Mouse (Mus musculus): ENCODE measurements around the gene Knstrn. TPM values are rescaled to one million over a fixed set of nuclear protein-coding genes. Genes with fewer than 3 reads are reported as not detected.
A peak's percentile ranks its signal among the peaks of the same experiment; 100 is the strongest.

Knstrn gene
- polyA plus RNA-seq, 1 experiment = 59.0 TPM

DNA sequence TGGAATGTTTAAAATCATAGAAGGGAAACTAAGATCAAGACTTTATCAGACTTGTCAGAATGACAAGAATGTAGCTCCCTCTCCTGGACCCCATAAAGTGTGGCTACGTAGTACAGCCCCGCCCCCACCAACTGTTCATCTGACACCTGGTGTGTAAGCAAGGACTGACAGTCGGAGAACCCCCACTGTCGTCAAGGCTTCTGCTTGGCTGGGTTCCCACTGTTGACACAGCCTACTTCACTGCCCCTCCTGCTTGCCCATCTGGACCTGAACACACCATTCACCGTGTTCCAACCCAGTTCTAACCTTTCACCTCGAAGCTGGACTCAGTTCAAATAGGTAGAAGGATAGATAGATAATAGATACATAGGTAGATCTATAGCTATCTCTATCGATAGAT is 32.4 kb downstream of the Knstrn start:
- TF ChIP-seq CTCF (IDR thresholded peaks at IDR 0.05; ENCODE audit: borderline replicate concordance, insufficient read depth, low read length) (no peak), POLR2A (IDR thresholded peaks at IDR 0.05; ENCODE audit: low read depth, low read length) (no peak)

DNA sequence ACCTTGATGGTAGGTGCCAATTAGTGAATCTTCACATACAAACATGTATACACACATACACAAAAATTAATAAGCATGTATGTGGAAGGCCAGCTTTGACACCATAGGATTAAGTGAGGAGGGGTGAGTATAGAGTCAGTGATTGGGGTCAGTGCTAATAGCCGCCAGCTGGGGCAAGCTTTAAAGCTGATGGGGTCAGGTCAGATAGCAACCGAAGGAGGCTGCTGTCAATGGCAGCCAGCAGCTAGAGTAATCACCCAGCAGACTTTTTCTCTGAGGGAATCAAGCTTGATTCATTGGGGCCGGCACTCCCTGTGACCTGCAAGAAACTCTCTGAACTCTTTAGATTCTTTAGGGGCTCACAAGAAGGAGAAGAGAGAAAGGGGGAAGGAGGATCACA is 38.0 kb downstream of the Knstrn start:
- H3K4me1 ChIP-seq (ENCODE audit: control insufficient read depth, insufficient read depth, low read length) = no peaks in the 10 kb centered on the region
- H3K4me3 ChIP-seq (ENCODE audit: insufficient read depth, low read length) = no peak overlapping the region
- TF ChIP-seq CTCF (IDR thresholded peaks at IDR 0.05; ENCODE audit: borderline replicate concordance, insufficient read depth, low read length) = no peak
- TF ChIP-seq POLR2A (IDR thresholded peaks at IDR 0.05; ENCODE audit: low read depth, low read length) = no peak
- no peak overlapping the region for H3K27ac ChIP-seq (ENCODE audit: insufficient read depth, low read length)

More for the DNA sequence above, 32.4 kb downstream of the Knstrn start:
- Histone ChIP-seq H3K4me3 (ENCODE audit: insufficient read depth, low read length) (no peak overlapping the region), H3K27ac (ENCODE audit: insufficient read depth, low read length) (no peak overlapping the region), H3K4me1 (ENCODE audit: control insufficient read depth, insufficient read depth, low read length) (peaks cover 3% of the 10 kb centered on the region; the same call in 1 of the 2 replicates)

DNA sequence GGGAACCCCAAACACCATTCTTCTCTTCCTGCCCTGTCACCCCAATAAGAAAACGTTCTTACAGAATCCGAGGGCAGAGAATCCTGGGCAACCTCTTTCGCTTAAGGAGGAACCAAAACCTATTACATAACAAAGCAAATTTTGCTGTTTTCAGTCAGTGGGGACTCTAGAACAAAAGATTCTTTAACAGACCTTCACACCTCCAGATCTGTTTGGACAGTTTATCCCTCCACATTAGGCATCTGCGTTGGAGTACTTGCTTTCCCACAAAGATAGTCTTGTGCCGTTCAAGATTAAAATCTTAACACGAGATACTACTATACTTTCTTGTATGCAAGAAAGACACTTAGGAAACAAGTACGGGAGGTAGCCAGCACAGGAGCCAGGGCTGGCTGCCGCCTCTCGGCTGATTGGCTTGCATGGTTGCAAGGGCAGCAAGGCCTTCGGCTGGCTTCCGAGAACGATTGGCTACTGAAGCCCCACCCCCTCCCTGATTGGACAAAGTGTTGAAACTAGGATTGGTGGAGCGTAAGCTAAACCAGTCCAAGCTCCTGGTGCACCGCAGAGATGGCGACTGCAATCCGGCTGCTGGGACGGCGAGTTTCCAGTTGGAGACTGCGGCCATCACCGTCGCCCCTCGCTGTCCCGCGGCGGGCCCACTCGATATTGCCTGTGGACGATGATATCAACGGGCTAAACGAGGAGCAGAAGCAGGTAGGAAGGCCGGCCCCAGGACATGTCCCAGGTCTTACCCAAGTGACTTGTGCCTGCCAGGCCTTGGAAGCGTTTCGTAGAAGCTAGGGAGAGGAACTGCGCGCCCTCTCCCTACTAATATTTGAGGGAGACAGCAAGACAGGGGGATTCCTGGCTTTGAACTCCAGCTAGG is 47.9 kb downstream of the Knstrn start, which contains the start of gene Ivd:
TSS of gene Ivd (plus strand) at position 501 of the 886 bp plus-strand sequence.
- no peak for TF ChIP-seq CTCF (IDR thresholded peaks at IDR 0.05; ENCODE audit: borderline replicate concordance, insufficient read depth, low read length)
- TF ChIP-seq POLR2A (IDR thresholded peaks at IDR 0.05; ENCODE audit: low read depth, low read length) = peak; percentile 92
- Histone ChIP-seq H3K4me1 (ENCODE audit: control insufficient read depth, insufficient read depth, low read length) (no peaks in the 10 kb centered on the region), H3K27ac (ENCODE audit: insufficient read depth, low read length) (no peak within 1 kb of the TSS), H3K4me3 (ENCODE audit: insufficient read depth, low read length) (peak within 1 kb of the TSS; percentile 63)

DNA sequence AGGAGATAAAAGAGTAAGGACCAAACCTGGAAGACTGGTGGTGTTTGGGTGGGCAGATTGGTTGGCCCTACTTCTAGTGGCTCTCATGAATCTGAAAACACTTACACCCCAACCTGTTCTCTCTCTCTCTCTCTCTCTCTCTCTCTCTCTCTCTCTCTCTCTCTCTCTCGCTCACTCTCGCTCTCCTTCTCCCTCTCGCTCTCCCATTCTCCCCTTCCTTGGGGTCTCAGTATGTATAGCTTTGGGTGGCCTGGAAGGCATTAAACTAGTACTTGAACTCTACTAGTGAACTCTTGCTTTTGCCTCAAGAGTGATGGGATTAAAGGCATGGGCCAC is 48.5 kb downstream of the Knstrn start:
- no peak overlapping the region for H3K27ac ChIP-seq (ENCODE audit: insufficient read depth, low read length)
- no peak for TF ChIP-seq CTCF (IDR thresholded peaks at IDR 0.05; ENCODE audit: borderline replicate concordance, insufficient read depth, low read length)
- no peak for TF ChIP-seq POLR2A (IDR thresholded peaks at IDR 0.05; ENCODE audit: low read depth, low read length)
- no peaks in the 10 kb centered on the region for H3K4me1 ChIP-seq (ENCODE audit: control insufficient read depth, insufficient read depth, low read length)
- peak overlapping the region; percentile 63 for H3K4me3 ChIP-seq (ENCODE audit: insufficient read depth, low read length)

DNA sequence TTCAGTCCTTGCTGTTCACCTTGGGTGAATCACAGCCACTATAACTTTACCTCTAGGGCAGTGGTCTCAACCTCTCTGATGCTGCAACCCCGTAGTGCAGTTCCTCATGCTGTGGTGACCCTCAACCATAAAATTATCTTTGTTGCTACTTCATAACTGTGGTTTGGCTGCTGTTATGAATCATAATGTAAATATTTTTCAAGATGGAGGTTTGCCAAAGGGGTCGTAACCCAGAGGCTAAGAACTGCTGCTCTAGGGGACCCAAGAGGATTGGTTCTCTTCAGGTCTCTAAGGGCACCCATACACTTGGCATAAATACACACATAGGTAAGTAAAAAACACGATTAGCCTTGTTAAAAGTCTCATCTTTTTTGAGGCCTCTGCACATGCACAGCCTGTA is 56.8 kb downstream of the Knstrn start:
- Histone ChIP-seq H3K4me1 (ENCODE audit: control insufficient read depth, insufficient read depth, low read length) (peaks cover 2% of the 10 kb centered on the region), H3K27ac (ENCODE audit: insufficient read depth, low read length) (no peak overlapping the region), H3K4me3 (ENCODE audit: insufficient read depth, low read length) (no peak overlapping the region)
- TF ChIP-seq CTCF (IDR thresholded peaks at IDR 0.05; ENCODE audit: borderline replicate concordance, insufficient read depth, low read length) (no peak), POLR2A (IDR thresholded peaks at IDR 0.05; ENCODE audit: low read depth, low read length) (no peak)

DNA sequence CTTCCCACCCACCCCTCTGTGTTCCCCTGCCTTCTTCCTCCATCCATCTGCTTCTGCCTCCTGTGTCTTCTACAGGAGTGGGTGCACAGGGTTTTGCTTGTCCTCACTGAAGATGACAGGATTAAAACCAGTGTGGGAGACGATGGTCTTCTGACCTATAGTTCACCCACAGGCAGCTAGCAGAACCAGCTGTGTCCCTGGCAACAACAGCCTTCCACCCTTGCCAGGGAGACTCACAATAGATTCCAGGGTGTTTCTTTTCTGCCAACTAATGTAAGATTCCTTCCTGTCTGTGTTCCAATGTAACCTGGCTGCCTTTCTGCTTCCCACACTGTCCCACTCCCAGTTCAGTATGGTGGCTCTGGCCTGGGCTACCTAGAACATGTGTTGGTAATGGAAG is 57.2 kb downstream of the Knstrn start:
- Histone ChIP-seq H3K27ac (ENCODE audit: insufficient read depth, low read length) (no peak overlapping the region), H3K4me1 (ENCODE audit: control insufficient read depth, insufficient read depth, low read length) (peaks cover 2% of the 10 kb centered on the region), H3K4me3 (ENCODE audit: insufficient read depth, low read length) (no peak overlapping the region)
- no peak for TF ChIP-seq POLR2A (IDR thresholded peaks at IDR 0.05; ENCODE audit: low read depth, low read length)
- TF ChIP-seq CTCF (IDR thresholded peaks at IDR 0.05; ENCODE audit: borderline replicate concordance, insufficient read depth, low read length) = no peak

GRCm38 (mm10) chr2:118873018-118873417 is 59.2 kb downstream of the Knstrn start:
- peaks cover 2% of the 10 kb centered on the region for H3K4me1 ChIP-seq (ENCODE audit: control insufficient read depth, insufficient read depth, low read length)
- TF ChIP-seq POLR2A (IDR thresholded peaks at IDR 0.05; ENCODE audit: low read depth, low read length) = no peak
- TF ChIP-seq CTCF (IDR thresholded peaks at IDR 0.05; ENCODE audit: borderline replicate concordance, insufficient read depth, low read length) = no peak
- no peak overlapping the region for H3K27ac ChIP-seq (ENCODE audit: insufficient read depth, low read length)
- H3K4me3 ChIP-seq (ENCODE audit: insufficient read depth, low read length) = no peak overlapping the region

DNA sequence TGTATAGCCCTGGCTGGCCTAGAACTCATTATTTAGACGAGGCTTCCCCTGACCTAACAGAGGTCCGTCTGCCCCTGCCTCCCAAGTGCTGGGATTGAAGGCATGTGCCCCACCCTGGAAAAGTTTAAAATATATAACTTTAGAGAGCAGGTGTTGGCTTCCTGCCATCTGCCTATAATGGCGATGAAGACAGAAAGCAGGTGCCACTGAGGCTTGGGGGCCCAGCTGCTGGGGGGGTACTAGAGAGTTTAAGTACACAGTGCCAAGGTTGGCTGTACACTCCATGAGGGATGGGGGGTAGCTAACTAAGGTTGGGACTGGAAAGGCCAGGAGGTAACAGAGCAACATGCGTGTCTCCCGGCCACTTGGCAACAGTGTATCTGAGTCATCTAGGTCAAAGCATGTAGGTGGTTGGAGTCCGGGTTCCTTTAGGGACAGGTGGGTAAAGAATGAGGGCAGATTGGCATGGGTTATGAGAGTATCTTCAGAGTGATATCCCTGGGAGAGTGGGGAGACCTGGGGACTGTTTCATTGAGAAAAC is 60.2 kb downstream of the Knstrn start:
- Histone ChIP-seq H3K4me3 (ENCODE audit: insufficient read depth, low read length) (no peak overlapping the region), H3K27ac (ENCODE audit: insufficient read depth, low read length) (no peak overlapping the region), H3K4me1 (ENCODE audit: control insufficient read depth, insufficient read depth, low read length) (peaks cover 2% of the 10 kb centered on the region)
- TF ChIP-seq CTCF (IDR thresholded peaks at IDR 0.05; ENCODE audit: borderline replicate concordance, insufficient read depth, low read length) = no peak

- TF ChIP-seq CTCF (IDR thresholded peaks at IDR 0.05; ENCODE audit: borderline replicate concordance, insufficient read depth, low read length) = no peak
- no peak for TF ChIP-seq POLR2A (IDR thresholded peaks at IDR 0.05; ENCODE audit: low read depth, low read length)
Observed at GRCm38 (mm10) chr2:118875316-118875715, 61.5 kb downstream of the Knstrn start.

GRCm38 (mm10) chr2:118876453-118876852 is 62.6 kb downstream of the Knstrn start:
- Histone ChIP-seq H3K4me1 (ENCODE audit: control insufficient read depth, insufficient read depth, low read length) (no peaks in the 10 kb centered on the region), H3K4me3 (ENCODE audit: insufficient read depth, low read length) (no peak overlapping the region), H3K27ac (ENCODE audit: insufficient read depth, low read length) (no peak overlapping the region)
- TF ChIP-seq POLR2A (IDR thresholded peaks at IDR 0.05; ENCODE audit: low read depth, low read length) = no peak
- no peak for TF ChIP-seq CTCF (IDR thresholded peaks at IDR 0.05; ENCODE audit: borderline replicate concordance, insufficient read depth, low read length)

More at GRCm38 (mm10) chr2:118875316-118875715, 61.5 kb downstream of the Knstrn start:
- H3K4me3 ChIP-seq (ENCODE audit: insufficient read depth, low read length) = no peak overlapping the region
- peaks cover 2% of the 10 kb centered on the region for H3K4me1 ChIP-seq (ENCODE audit: control insufficient read depth, insufficient read depth, low read length)
- H3K27ac ChIP-seq (ENCODE audit: insufficient read depth, low read length) = no peak overlapping the region

Data from embryonic fibroblast, embryonic 13.5 days (primary cell).